Mouse (Mus musculus) stomach, postnatal 0 days (tissue): ENCODE results near the gene P2ry2.

Source experiments
- CTCF ChIP-seq: IDR thresholded peaks from 2 replicates; pipeline ENCODE4 v1.5.1; 2016; ENCODE audit warnings: antibody characterized with exemption, low read depth, mild to moderate bottlenecking, moderate library complexity
- EP300 ChIP-seq: optimal IDR thresholded peaks from 2 replicates; pipeline ENCODE3; 2016; ENCODE audit warnings: antibody characterized with exemption

GRCm38 (mm10) chr7:101049326-101050087 is 36.8 kb upstream of the P2ry2 start:
- TF ChIP-seq CTCF (no peak), EP300 (no peak)
